Mouse (Mus musculus) cerebellum, adult 11 months (tissue): ENCODE data around the gene Ankra2.

Experiments
- DNase-seq: peaks from one replicate; pipeline ENCODE4 v3.0.0; 2022

The Ankra2 gene

DNA sequence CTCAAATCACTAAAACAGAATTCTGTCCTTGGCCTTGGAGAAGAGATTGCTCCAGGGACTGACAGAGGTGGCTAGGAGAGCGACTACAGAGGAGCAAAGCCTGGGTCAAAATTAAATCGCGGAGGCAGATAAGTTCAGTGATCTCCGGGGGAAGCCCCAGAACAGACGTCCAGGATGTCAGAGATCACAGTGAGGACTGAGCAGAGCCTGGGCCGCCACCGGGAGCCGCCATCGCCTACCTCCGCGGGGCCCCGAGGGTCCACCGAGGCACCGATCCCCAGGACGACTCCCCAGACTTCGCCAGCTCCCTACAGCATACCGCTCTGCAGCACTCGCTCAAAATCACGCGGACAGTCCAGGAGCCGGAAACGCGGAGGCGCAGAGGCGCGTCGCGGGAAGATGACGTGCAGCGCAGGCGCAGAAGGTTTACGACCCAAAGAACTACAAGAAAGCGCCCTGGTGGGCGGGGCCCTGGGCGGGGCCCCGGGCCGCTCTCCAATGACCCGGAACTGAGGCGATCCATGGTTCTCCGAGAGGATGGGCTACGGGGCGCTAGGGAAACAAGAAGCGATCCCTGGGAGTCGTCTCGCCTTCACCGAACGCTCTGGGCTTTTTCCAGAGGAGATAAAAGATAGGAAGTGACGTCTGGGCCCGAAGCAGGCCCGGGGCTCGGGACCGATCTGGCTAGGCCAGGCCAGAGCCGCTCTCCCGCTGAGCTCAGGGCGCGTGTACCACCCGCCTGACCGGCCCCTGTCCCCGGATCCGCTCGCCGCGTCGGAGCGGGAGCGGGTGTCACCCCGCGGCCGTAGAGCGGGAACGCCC lies at the start of gene Ankra2, which contains the start of gene Utp15:
TSS of gene Ankra2 (plus strand) at position 439 of the 822 bp plus-strand sequence.
TSS of gene Utp15 (minus strand) at position 406 of the 822 bp plus-strand sequence.
- peak; percentile 98 for DNase-seq

DNA sequence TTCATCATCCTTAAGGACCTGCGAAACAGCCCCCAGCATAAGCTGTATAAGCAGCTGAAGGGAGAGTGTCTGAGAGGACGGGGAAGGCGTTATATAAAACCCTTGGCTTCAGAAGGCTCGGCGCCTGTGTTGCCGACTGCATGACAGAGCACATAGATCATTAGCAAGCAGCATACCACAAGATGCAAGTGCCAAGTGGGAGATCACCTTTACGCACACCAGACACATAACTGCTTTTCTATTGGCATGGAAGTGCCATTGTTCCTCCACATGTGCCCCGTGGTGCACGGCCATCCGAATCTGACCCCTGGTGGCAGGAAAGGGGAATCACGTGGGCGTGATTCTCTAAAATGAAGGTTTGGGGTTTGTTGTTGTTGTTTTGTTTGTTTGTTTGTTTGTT lies 40.0 kb upstream of the Ankra2 start:
- no peak for DNase-seq

GRCm38 (mm10) chr13:98226225-98226624 lies 36.6 kb upstream of the Ankra2 start:
- no peak for DNase-seq

DNA sequence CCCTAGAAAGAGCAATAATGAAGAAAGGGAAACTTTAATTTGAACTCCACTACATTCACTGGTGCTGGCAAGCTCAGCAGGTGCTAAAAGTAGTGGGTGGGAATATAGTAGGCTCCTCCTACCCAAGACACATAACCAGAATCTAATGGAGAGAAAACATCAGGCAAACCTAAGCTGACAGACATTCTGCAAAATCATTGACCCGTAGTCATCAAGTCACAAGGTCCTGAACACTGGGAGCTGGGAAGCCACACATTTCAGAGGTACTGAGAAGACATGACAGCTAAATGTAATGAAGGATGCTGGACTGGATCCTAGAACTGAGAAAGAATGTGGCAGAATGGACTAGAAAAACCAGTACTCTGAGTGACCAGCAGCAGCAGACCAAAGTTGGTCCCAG lies 32.4 kb upstream of the Ankra2 start:
- DNase-seq: no peak

DNA sequence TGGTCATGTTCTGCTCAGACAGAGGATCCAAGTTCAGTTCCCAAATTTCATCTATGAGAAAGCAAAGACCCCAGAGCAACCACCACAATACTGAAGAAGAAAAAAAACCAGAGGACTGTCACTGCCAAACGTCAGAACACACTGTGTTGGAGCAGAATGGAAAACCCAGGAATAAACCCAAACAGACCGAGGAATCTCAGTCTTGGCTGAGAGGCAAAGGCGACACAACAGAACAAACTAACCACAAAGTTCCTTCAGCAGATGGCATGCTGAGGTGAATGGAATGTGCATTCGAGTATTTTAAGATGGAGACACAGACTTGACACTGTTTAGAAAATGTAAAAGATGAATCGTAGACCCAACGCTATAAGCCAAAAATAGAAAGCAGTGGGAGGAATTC lies 27.4 kb upstream of the Ankra2 start:
- no peak for DNase-seq

- DNase-seq: peak; percentile 31
Measured at GRCm38 (mm10) chr13:98239978-98240641, 22.8 kb upstream of the Ankra2 start.

DNA sequence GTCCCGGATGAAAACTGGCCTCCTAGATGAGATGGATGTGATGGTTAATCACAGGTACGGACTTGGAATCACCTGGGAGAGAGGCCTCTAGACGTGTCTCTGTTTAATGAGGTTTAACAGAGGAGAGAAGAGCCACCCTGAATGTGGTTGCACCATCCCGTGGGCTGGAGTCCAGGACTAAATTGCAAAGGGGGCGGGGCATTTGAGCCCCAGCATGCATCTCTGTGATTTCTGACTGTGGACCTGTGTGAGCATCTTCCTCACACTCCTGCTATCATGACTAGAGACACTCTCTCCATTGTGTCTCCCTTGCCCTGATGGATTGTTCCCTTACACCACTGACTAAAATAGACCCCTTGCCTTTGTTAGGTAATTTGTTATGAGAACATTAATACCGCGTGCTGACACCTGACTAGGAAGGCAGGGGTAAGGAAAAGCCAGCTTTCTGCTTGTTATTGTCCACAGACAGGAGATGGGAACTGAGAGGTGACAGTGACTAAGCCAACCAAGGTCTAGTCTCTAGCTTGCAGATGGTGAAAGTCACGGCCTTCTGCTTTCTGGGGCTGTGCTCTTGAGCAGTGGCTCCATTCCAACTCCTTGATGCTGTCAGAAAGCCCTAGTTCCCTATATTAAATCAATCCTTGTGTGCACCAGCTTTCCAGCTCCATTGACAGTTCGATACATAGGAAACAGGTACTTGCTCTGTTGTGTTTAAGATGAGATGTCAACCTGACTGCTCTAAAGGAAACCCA lies 21.2 kb upstream of the Ankra2 start:
- DNase-seq: no peak

- DNase-seq: no peak
Measured at GRCm38 (mm10) chr13:98244571-98245350, 18.1 kb upstream of the Ankra2 start.

DNA sequence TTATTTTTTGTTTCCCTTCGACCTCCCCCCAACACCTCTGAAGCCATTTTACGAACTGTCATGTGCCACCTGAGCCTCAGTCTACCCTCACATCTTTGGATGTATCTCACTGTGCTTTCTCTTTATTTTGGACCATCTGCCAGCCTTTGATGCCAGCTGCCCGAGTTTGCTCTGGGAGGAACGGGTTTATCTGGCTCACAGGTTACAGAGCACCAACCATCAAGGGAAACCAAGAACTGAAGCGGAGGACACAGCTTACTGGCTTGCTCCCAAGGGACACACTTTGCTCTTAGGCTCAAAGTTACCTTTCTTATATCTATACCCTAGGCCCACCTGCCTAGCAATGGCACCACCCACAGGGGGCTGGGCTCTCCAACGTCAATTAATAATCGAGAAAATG lies 17.5 kb upstream of the Ankra2 start:
- no peak for DNase-seq

GRCm38 (mm10) chr13:98249594-98249993 lies 13.3 kb upstream of the Ankra2 start:
- DNase-seq: no peak

- no peak for DNase-seq
Measured at GRCm38 (mm10) chr13:98254921-98255320, 8.0 kb upstream of the Ankra2 start.

DNA sequence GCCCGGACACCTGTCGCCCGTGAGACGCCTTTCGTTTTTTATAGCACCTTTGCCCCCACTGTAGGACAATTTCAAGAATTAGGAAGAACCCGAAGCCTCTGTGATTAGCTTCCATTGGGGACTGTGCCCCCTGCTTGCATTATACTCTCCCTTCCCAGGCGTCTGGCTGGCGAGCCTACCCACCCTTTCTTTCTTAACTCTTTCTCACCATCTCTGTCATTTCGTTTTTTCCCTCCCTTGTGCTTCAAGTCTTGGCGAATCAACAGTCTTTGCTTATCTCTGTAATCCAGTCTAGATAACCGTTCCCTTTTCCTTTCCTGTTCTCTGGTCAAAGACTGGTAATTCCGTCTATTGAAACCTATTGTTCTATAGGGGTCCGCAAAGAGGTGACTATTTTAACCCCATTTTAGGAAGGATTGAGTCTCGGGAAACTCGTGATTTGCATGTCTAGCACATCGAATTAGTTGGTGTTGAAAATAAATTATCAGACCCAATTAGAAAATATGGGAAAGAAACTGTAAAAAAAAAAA lies 649 bp downstream of the Ankra2 start:
- DNase-seq: no peak

DNA sequence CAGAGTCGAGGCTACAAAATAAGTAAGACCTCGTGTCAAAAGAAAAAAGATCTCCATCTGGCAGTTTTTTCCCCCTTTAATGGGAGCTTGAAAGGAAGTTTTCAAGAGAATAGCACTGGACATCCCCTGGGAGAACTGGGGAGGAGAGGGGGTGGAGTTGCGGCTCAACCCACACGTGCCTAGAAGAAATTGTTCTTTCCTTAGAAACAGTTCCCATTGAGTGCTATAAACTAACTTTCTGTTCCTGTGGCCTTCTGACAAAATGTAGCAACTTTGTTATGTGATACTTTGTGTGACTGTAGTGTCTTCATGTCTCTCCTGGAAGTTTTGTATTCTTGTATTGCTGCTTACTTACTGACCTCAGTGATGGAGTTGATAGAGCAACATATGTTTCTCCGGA lies 1.2 kb downstream of the Ankra2 start:
- no peak for DNase-seq

DNA sequence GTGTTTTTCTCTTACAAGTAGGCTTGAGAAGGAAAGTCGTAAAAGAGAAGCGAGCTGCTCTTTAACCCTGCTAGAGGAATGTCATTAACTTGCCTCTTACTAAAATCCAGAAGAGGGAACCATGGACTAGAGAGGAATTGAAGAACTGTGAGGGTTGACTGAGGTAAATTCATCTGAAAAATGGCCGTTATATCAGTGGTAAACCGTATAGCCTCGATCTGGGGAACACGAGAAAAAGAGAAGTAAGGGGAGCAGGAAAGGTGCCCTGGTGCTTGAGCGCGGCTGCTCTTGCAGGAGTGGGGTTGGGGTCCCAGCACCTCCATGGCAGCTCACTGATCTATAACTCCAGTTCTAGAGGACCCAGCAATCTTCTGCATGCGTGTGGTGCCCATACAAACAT lies 11.1 kb downstream of the Ankra2 start:
- DNase-seq: no peak

GRCm38 (mm10) chr13:98275646-98276045 lies 12.8 kb downstream of the Ankra2 start:
- DNase-seq: no peak

- DNase-seq: no peak
Measured at GRCm38 (mm10) chr13:98276253-98276652, 13.4 kb downstream of the Ankra2 start.

DNA sequence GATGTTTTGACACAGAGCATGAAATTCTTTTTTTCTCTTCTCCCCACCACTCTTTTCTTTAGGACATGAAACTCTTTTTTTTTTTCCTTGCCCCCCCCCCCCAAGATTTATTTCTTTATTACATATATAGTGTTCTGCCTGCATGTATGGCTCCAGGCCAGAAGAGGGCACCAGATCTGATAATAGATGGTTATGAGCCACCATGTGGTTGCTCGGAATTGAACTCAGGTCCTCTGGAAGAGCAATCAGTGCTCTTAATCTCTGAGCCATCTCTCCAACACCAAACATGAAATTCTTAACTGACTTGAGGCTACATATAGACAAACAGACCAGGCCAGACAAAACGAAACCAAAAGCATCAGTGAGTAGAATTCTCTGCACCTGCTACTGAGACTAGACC lies 14.6 kb downstream of the Ankra2 start:
- DNase-seq: no peak

DNA sequence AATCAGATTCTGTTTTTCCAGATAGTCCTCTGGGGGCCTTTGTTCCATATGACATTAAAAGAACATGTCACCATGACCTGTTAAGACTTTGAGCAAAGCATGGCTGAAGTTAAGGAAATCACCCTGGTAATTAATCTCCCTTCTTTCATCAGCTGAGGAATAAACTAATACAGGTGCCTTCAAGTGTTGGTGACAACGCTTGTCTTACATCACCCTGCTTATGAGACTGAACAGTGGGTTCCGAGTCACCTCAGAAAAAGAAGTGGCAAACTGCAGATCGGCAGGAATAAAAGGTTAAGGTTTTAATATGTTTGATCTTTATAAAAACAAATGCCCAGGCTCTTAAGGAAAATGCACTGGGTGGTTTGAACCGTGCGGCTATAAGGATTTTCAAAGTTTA lies 16.8 kb downstream of the Ankra2 start, which contains the start of gene Gm21976:
TSS of gene Gm21976 (plus strand) at position 202 of the 400 bp plus-strand sequence.
- no peak for DNase-seq

- DNase-seq: no peak
Measured at GRCm38 (mm10) chr13:98280990-98281650, 18.2 kb downstream of the Ankra2 start.

GRCm38 (mm10) chr13:98290719-98291118 lies 27.8 kb downstream of the Ankra2 start:
- DNase-seq: no peak

DNA sequence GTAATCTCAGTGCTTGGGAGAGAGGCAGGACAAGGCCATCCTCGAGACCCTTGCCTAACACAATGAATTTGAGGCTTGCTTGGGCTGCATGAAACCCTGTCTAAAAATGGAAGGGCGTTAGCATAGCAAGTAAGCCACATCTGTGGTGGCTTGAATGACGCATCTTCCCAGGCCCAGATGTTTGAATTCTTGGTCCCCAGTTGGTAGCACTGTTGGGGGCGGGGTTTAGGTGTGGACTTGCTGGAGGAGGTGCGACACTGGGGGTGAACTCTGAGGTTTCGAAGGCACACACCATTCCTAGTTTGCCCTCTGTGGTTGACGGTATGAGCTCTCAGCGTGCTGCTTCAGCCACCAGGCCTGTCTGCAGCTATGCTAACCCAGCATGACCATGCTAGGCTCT lies 28.8 kb downstream of the Ankra2 start:
- no peak for DNase-seq

GRCm38 (mm10) chr13:98296072-98296471 lies 33.2 kb downstream of the Ankra2 start:
- no peak for DNase-seq
